Mouse (Mus musculus) gastrocnemius, postnatal 14 days (tissue): ENCODE data around the gene Psmd5. TPM values are rescaled to one million over a fixed set of nuclear protein-coding genes. Genes with fewer than 3 reads are reported as not detected.
"Not testable (repeated sequence)": the region's sequence is repeated elsewhere in the genome, so short reads cannot be mapped to it uniquely, and the experiment has no call there.

ENCODE experiments used
- DNase-seq: peaks from one replicate; pipeline ENCODE4 v3.0.0; 2021; ENCODE audit warnings: mixed read lengths
- intact Hi-C: fragments of 180-260 bp; cut with DNase I; formaldehyde crosslinking; loops from one replicate; pipeline ENCODE4 v1.15.1; 2025; ENCODE audit warnings: low total_unique reads
- total RNA-seq, 2 experiments: library from RNA; stranded (reverse); gene quantifications; 2 replicates each; pipeline ENCODE4 v1.2.3; 2021

Gene Psmd5
- total RNA-seq, 2 experiments from 2014 or later = 13.5 to 13.8 TPM

GRCm38 (mm10) chr2:34832766-34833457 is 41.9 kb downstream of the Psmd5 start, which contains the start of gene Gm34653:
Gm34653 (plus strand) TSS chr2:34833007.
- DNase-seq, intact Hi-C loops: not testable (repeated sequence)

- intact Hi-C loops, DNase-seq: not testable (repeated sequence)
Observed at GRCm38 (mm10) chr2:34830066-34830465, 44.7 kb downstream of the Psmd5 start.

GRCm38 (mm10) chr2:34828026-34828425 is 46.7 kb downstream of the Psmd5 start:
- intact Hi-C loops = no loop called here
- DNase-seq = no peak

GRCm38 (mm10) chr2:34827591-34827990 is 47.2 kb downstream of the Psmd5 start:
- intact Hi-C loops = no loop called here
- DNase-seq = no peak

GRCm38 (mm10) chr2:34826460-34827231 is 48.1 kb downstream of the Psmd5 start:
- DNase-seq = no peak
- intact Hi-C loops = no loop called here

- peak; percentile 93 for DNase-seq
- intact Hi-C loops = no loop called here
Observed at GRCm38 (mm10) chr2:34825827-34826459, 48.8 kb downstream of the Psmd5 start, which contains the start of gene Fbxw2. Fbxw2 (minus strand) TSS chr2:34826311.

- intact Hi-C loops = no loop called here
- DNase-seq = no peak
Observed at GRCm38 (mm10) chr2:34818492-34818891, 56.3 kb downstream of the Psmd5 start.

GRCm38 (mm10) chr2:34815893-34816292 is 58.9 kb downstream of the Psmd5 start:
- intact Hi-C loops = not testable (repeated sequence)

GRCm38 (mm10) chr2:34812706-34813105 is 62.1 kb downstream of the Psmd5 start:
- no peak for DNase-seq
- intact Hi-C loops = no loop called here

More at GRCm38 (mm10) chr2:34815893-34816292, 58.9 kb downstream of the Psmd5 start:
- DNase-seq = not testable (repeated sequence)

GRCm38 (mm10) chr2:34810775-34811174 is 64.0 kb downstream of the Psmd5 start:
- DNase-seq = no peak
- intact Hi-C loops = no loop called here

GRCm38 (mm10) chr2:34809568-34809967 is 65.2 kb downstream of the Psmd5 start:
- intact Hi-C loops = no loop called here
- DNase-seq = no peak

- intact Hi-C loops = no loop called here
- DNase-seq = no peak
Observed at GRCm38 (mm10) chr2:34808057-34808456, 66.7 kb downstream of the Psmd5 start.

- intact Hi-C loops = no loop called here
- DNase-seq = no peak
Observed at GRCm38 (mm10) chr2:34805364-34805950, 69.3 kb downstream of the Psmd5 start.

- DNase-seq = no peak
- intact Hi-C loops = no loop called here
Observed at GRCm38 (mm10) chr2:34804815-34805214, 70.0 kb downstream of the Psmd5 start.

GRCm38 (mm10) chr2:34804172-34804571 is 70.6 kb downstream of the Psmd5 start:
- intact Hi-C loops = no loop called here
- DNase-seq = no peak

- no peak for DNase-seq
- intact Hi-C loops = no loop called here
Observed at GRCm38 (mm10) chr2:34803746-34804145, 71.0 kb downstream of the Psmd5 start.

- intact Hi-C loops = not testable (repeated sequence)
- peak; percentile 18 for DNase-seq
Observed at GRCm38 (mm10) chr2:34802565-34803245, 72.1 kb downstream of the Psmd5 start.

GRCm38 (mm10) chr2:34801516-34802482 is 73.0 kb downstream of the Psmd5 start:
- DNase-seq = peak; percentile 97
- intact Hi-C loops = no loop called here
